Mouse (Mus musculus): ENCODE data around the gene Stam2.

- TF ChIP-seq POLR2A (IDR thresholded peaks at IDR 0.05; ENCODE audit: insufficient read depth, low read depth, low read length) (peak; percentile 56; the same call in 1 of the 2 replicates), CTCF (IDR thresholded peaks at IDR 0.05; ENCODE audit: insufficient read depth, low read depth, low read length) (no peak)
Measured at GRCm38 (mm10) chr2:52742256-52743158, at the start of gene Stam2.
